Mouse (Mus musculus) limb, embryonic 15.5 days (tissue): ENCODE results near the gene Ghrh. TPM values are rescaled to one million over a fixed set of nuclear protein-coding genes. Genes with fewer than 3 reads are reported as not detected.

Experiments used
- ATAC-seq: fragments of 200-750 bp; cut with Nextera tagmentation; 2 replicates; pipeline ENCODE4 v1.8.0; 2017; ENCODE audit warnings: low read depth, moderate TSS enrichment; ENCODE audit not compliant: insufficient number of reproducible peaks, low FRiP score, low TSS enrichment
- H3K27ac ChIP-seq: fragments of 300-500 bp; sonication (generic); 2 replicates; pipeline ENCODE4 v1.5.1; 2015; ENCODE audit warnings: moderate library complexity, mild to moderate bottlenecking, inconsistent platforms
- H3K27me3 ChIP-seq: fragments of 300-500 bp; sonication (generic); 2 replicates; pipeline ENCODE4 v1.6.1; 2015; ENCODE audit warnings: inconsistent platforms
- H3K36me3 ChIP-seq: fragments of 300-500 bp; sonication (generic); 2 replicates; pipeline ENCODE4 v1.6.1; 2015; ENCODE audit warnings: inconsistent platforms
- H3K4me1 ChIP-seq: fragments of 300-500 bp; sonication (generic); 2 replicates; pipeline ENCODE4 v1.6.1; 2015; ENCODE audit warnings: inconsistent platforms
- H3K4me2 ChIP-seq: fragments of 300-500 bp; sonication (generic); 2 replicates; pipeline ENCODE4 v1.6.1; 2015; ENCODE audit warnings: mild to moderate bottlenecking, inconsistent platforms
- H3K4me3 ChIP-seq: fragments of 300-500 bp; sonication (generic); 2 replicates; pipeline ENCODE4 v1.5.1; 2015; ENCODE audit warnings: mild to moderate bottlenecking, inconsistent platforms
- H3K9ac ChIP-seq: fragments of 300-500 bp; sonication (generic); 2 replicates; pipeline ENCODE4 v1.6.1; 2015; ENCODE audit warnings: inconsistent platforms
- H3K9me3 ChIP-seq: fragments of 300-500 bp; sonication (generic); 2 replicates; pipeline ENCODE4 v1.6.1; 2016; ENCODE audit warnings: inconsistent platforms
- WGBS: fragments of 180-500 bp; shearing (Covaris S2); methylation state at CpG from one replicate; pipeline ENCODE4 v1.1.7; 2015; 5-methylcytosine and 5-hydroxymethylcytosine counted together
- polyA plus RNA-seq: library from polyadenylated mRNA; unstranded; fragments of >200 nt; fragmentation: Nextera tagmentation; extraction: Ambion mirVana; gene quantifications from 2 replicates; pipeline ENCODE4 v1.2.1, GENCODE M21; 2015

The Ghrh gene
- polyA plus RNA-seq, 1 experiment from 2014 or later = not detected

- no peak for ATAC-seq
- H3K27ac ChIP-seq = no peak overlapping the region
- 55% methylated on average over 5 of the region's 5 CpGs for WGBS
- H3K4me1 ChIP-seq = peaks cover 13% of the 10 kb centered on the region
- H3K9me3 ChIP-seq = no peaks in the 10 kb centered on the region
- no peak overlapping the region for H3K9ac ChIP-seq
- no peaks in the 10 kb centered on the region for H3K27me3 ChIP-seq
- H3K4me3 ChIP-seq = no peak overlapping the region
- no peaks in the 10 kb centered on the region for H3K36me3 ChIP-seq
- H3K4me2 ChIP-seq = no peak overlapping the region
These were observed 4.9 kb downstream of the Ghrh start for GRCm38 (mm10) chr2:157342328-157342926.

DNA sequence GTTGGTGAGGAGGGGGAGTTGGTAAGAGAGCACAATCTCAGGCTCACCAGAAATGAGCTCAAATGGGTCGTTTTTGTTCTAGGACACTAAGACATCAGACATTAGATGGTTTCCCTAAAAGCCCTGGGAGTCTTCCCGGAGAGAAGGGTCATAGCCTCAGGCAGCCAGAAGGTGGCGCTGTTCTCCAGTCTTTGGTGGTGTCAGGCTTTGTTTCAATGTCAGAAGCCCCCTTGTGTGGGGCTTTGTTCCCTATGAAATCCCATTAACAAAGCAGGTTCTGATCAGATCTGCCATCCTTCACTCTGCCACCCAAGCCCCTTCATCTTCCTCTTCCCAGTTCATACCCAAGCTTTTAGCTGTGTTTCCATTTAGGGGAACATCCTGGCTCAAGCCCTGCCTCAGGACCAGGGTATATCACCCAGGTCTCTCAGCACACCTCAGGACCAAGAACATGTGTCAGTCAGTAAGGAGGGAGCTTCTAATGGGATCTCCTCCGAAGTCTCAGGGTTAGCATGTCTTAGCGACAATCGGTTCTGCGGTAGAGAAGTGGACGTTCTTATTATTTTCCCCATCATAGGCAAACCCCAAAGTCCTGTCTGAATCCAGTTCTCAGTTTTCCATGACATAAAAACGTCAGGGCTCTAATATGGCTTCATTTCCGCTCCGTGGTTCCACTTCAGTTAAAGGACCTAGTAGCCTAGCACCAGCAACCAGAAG, 5.6 kb downstream of the Ghrh start:
- H3K4me2 ChIP-seq = no peak overlapping the region
- no peaks in the 10 kb centered on the region for H3K27me3 ChIP-seq
- no peak overlapping the region for H3K4me3 ChIP-seq
- peaks cover 10% of the 10 kb centered on the region for H3K4me1 ChIP-seq
- no peak overlapping the region for H3K27ac ChIP-seq
- H3K9ac ChIP-seq = no peak overlapping the region
- H3K9me3 ChIP-seq = no peaks in the 10 kb centered on the region
- ATAC-seq = no peak
- no peaks in the 10 kb centered on the region for H3K36me3 ChIP-seq
- 43% methylated on average over 11 of the region's 11 CpGs for WGBS

DNA sequence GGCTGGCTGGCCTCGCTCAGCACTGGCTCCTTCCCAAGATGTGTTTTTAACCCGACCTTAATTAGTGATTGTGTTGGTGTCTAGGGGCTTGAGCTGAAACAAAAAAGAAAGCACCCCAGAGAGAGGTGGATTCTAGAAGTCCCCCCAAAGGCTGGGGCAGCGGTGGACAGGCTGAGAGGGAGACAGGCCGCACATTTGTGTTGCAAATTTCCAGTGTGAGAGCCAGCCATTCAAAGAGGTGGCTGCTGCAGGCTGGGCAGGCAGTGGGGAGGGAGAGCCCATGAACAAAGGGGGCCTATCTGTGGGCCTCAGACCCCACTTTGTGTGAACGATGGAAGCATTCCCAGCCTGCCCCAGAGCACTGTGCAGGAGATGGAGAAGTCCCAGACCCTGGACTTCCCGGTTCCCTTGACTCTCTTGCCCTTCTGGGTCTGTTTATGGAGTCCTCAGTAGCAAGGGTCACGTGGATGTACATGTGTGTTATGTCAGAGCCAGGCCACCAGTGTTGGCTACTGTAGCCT, 7.0 kb downstream of the Ghrh start:
- H3K27ac ChIP-seq = no peak overlapping the region
- peaks cover 10% of the 10 kb centered on the region for H3K4me1 ChIP-seq
- ATAC-seq = no peak

GRCm38 (mm10) chr2:157339532-157339931, 7.8 kb downstream of the Ghrh start:
- no peaks in the 10 kb centered on the region for H3K36me3 ChIP-seq
- ATAC-seq = no peak
- no peak overlapping the region for H3K27ac ChIP-seq
- no peaks in the 10 kb centered on the region for H3K9me3 ChIP-seq
- H3K4me3 ChIP-seq = no peak overlapping the region
- no peaks in the 10 kb centered on the region for H3K27me3 ChIP-seq
- H3K4me2 ChIP-seq = no peak overlapping the region
- no peak overlapping the region for H3K9ac ChIP-seq
- peaks cover 10% of the 10 kb centered on the region for H3K4me1 ChIP-seq
- WGBS = 86% methylated on average over 7 of the region's 7 CpGs

More for the DNA sequence above, 7.0 kb downstream of the Ghrh start:
- Histone ChIP-seq H3K9ac (no peak overlapping the region), H3K36me3 (no peaks in the 10 kb centered on the region), H3K27me3 (no peaks in the 10 kb centered on the region), H3K9me3 (no peaks in the 10 kb centered on the region), H3K4me3 (no peak overlapping the region), H3K4me2 (no peak overlapping the region)
- WGBS = 37% methylated on average over 7 of the region's 7 CpGs

- 46% methylated on average over 5 of the region's 5 CpGs for WGBS
- Histone ChIP-seq H3K9ac (no peak overlapping the region), H3K4me2 (no peak overlapping the region), H3K27me3 (no peaks in the 10 kb centered on the region), H3K4me3 (no peak overlapping the region), H3K27ac (no peak overlapping the region), H3K4me1 (peaks cover 10% of the 10 kb centered on the region), H3K9me3 (no peaks in the 10 kb centered on the region), H3K36me3 (no peaks in the 10 kb centered on the region)
- ATAC-seq = no peak
These were observed 8.6 kb downstream of the Ghrh start for GRCm38 (mm10) chr2:157338663-157339062.

DNA sequence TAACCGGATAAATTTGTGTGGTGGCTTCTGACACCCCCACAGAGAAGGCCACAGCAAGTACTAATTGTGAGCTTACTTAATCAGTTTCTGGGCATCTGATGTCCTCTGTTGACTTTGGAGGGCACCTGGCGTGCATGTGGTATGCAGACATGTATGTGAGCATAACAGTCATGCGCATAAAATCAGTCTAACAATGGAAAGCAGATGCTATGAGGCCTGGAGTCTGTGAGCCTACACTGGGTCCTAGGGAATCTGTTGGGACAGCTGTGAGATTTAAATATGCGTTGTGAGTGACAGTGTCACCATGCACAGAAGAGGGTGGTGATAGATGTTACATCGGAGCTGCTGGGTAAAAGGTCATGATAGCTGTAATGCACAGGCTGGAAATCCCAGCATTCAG, 15.2 kb downstream of the Ghrh start:
- H3K4me2 ChIP-seq = no peak overlapping the region
- 0 out of 2 replicates have a peak overlapping the region, but pooled peaks have one; percentile 4 for H3K27ac ChIP-seq
- no peaks in the 10 kb centered on the region for H3K9me3 ChIP-seq
- ATAC-seq = no peak
- no peak overlapping the region for H3K4me3 ChIP-seq
- peaks cover 10% of the 10 kb centered on the region for H3K36me3 ChIP-seq
- no peak overlapping the region for H3K9ac ChIP-seq
- no peaks in the 10 kb centered on the region for H3K27me3 ChIP-seq
- H3K4me1 ChIP-seq = peaks cover 6% of the 10 kb centered on the region; the same call in 1 of the 2 replicates
- WGBS = 57% methylated on average over 5 of the region's 5 CpGs

GRCm38 (mm10) chr2:157328570-157328969, 18.7 kb downstream of the Ghrh start:
- Histone ChIP-seq H3K4me1 (peaks cover 6% of the 10 kb centered on the region; the same call in 1 of the 2 replicates), H3K9me3 (no peaks in the 10 kb centered on the region), H3K27ac (no peak overlapping the region), H3K4me2 (no peak overlapping the region), H3K4me3 (no peak overlapping the region), H3K9ac (no peak overlapping the region), H3K36me3 (peaks cover 42% of the 10 kb centered on the region), H3K27me3 (no peaks in the 10 kb centered on the region)
- no peak for ATAC-seq
- 43% methylated on average over 11 of the region's 11 CpGs for WGBS

- Histone ChIP-seq H3K9ac (no peak overlapping the region), H3K27me3 (no peaks in the 10 kb centered on the region), H3K4me3 (no peak overlapping the region), H3K36me3 (peaks cover 47% of the 10 kb centered on the region), H3K27ac (no peak overlapping the region), H3K9me3 (no peaks in the 10 kb centered on the region), H3K4me2 (no peak overlapping the region), H3K4me1 (peaks cover 6% of the 10 kb centered on the region; the same call in 1 of the 2 replicates)
- 53% methylated on average over 5 of the region's 5 CpGs for WGBS
- ATAC-seq = no peak
These were observed 19.2 kb downstream of the Ghrh start for GRCm38 (mm10) chr2:157328106-157328505.

- H3K36me3 ChIP-seq = peaks cover 72% of the 10 kb centered on the region
- H3K4me3 ChIP-seq = no peak overlapping the region
- no peaks in the 10 kb centered on the region for H3K27me3 ChIP-seq
- H3K27ac ChIP-seq = peak overlapping the region; percentile 52; the same call in 1 of the 2 replicates
- peak; percentile 30; the same call in 1 of the 2 replicates for ATAC-seq
- H3K4me1 ChIP-seq = peaks cover 5% of the 10 kb centered on the region; the same call in 1 of the 2 replicates
- no peak overlapping the region for H3K4me2 ChIP-seq
- H3K9ac ChIP-seq = no peak overlapping the region
- 55% methylated on average over 2 of the region's 2 CpGs for WGBS
- no peaks in the 10 kb centered on the region for H3K9me3 ChIP-seq
These were observed 22.1 kb downstream of the Ghrh start for GRCm38 (mm10) chr2:157325238-157325637.

DNA sequence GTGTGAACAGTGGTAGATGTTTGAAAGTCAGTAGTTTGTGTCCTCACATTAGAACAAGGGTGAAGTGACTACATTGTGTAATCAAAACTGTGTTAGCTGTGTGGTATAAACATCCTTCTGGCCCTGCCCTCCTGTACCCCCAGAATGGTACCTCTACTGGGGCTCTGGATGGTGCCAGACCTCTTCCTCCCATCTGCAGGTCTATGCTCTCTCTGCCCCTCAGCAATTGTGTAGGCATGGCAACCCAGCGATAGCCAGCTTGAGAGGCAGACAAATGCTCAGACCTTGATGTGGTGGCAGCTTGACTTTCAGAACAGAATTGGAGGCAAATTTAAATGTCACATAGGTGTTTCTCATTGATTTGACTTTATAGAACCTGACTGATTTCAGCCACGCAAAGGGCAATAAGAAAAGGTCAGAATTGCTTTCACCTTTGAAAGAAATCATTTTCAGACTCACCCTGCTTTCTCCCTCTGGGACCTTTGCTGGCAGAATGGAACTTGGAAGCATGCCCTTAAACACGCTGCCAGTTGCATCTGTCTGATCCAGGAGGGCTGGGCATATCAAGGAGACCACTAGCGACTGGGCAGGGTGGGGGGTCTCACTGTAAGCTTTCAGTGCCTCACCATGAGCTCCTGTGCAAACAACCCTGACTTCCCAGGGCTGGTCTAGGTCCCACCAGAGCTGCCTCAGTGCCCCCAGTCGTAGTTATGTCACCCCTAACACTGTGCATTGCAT, 25.1 kb downstream of the Ghrh start:
- H3K4me1 ChIP-seq = peaks cover 3% of the 10 kb centered on the region; the same call in 1 of the 2 replicates
- no peak overlapping the region for H3K27ac ChIP-seq
- H3K9ac ChIP-seq = no peak overlapping the region
- H3K27me3 ChIP-seq = no peaks in the 10 kb centered on the region
- 81% methylated on average over 5 of the region's 5 CpGs for WGBS
- H3K9me3 ChIP-seq = no peaks in the 10 kb centered on the region
- H3K4me2 ChIP-seq = no peak overlapping the region
- H3K36me3 ChIP-seq = peaks cover 84% of the 10 kb centered on the region
- H3K4me3 ChIP-seq = no peak overlapping the region
- ATAC-seq = no peak

DNA sequence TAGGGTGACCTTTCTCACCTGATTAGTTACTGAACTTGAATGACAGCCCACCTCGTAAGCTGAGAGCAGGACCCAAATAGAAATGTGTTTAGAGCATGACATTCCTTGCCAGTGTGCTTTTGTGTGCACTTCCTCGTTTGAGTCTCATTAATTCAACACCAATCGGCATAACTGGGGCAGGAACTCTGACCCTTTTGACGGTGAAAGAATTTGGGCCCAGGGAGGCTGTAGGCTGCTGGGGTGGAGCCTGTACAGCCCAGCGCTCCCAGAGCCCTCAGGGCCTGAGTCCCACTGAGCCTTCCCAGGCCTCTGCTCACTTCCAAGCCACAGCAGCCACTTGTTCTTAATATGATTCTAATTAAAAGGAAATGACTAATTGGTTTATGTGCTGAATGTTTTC, 26.4 kb downstream of the Ghrh start:
- Histone ChIP-seq H3K27ac (no peak overlapping the region), H3K4me3 (no peak overlapping the region), H3K36me3 (peaks cover 84% of the 10 kb centered on the region), H3K4me1 (peaks cover 10% of the 10 kb centered on the region), H3K27me3 (no peaks in the 10 kb centered on the region), H3K9ac (no peak overlapping the region), H3K9me3 (no peaks in the 10 kb centered on the region), H3K4me2 (no peak overlapping the region)
- no peak for ATAC-seq
- WGBS = 40% methylated on average over 5 of the region's 5 CpGs

DNA sequence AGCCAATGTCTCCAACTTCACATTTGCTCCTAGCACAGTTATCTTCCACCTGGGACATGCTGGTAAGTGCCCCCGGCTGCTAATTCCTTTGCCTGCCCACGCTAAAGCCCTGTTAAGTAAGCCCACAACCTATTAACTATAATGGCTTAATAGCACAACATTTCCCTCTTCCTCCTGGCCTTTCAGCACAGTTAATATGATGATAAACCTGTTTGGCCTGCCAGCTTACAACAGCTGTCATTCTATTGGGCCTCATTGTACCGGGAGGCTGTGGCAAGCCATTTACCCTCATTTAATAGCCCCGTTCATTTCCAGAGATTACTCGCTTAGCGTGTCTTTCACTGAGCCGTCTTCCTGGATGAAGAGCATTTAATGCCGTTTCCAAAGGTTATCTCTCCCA, 27.2 kb downstream of the Ghrh start:
- Histone ChIP-seq H3K36me3 (peaks cover 84% of the 10 kb centered on the region), H3K4me2 (no peak overlapping the region), H3K9me3 (no peaks in the 10 kb centered on the region), H3K4me1 (peaks cover 10% of the 10 kb centered on the region), H3K27me3 (no peaks in the 10 kb centered on the region), H3K27ac (no peak overlapping the region), H3K9ac (no peak overlapping the region), H3K4me3 (no peak overlapping the region)
- ATAC-seq = no peak
- WGBS = 50% methylated on average over 8 of the region's 8 CpGs
